Mouse (Mus musculus) splenic B cell, adult 2 months (primary cell): ENCODE results near the gene Wdr46.
"Not testable (repeated sequence)": the region's sequence is repeated elsewhere in the genome, so short reads cannot be mapped to it uniquely, and the experiment has no call there.

Experiments
- DNase-seq: peaks from one replicate; pipeline ENCODE4 v3.0.0-alpha.2; 2011; ENCODE audit warnings: low read depth, low spot score
- H3K27me3 ChIP-seq: 2 replicates; pipeline ENCODE4 v1.6.1; 2012; ENCODE audit warnings: mild to moderate bottlenecking, low read length, moderate library complexity, mixed read lengths; ENCODE audit not compliant: control insufficient read depth, poor library complexity, insufficient read depth, severe bottlenecking
- H3K36me3 ChIP-seq: 2 replicates; pipeline ENCODE4 v1.6.1; 2012; ENCODE audit warnings: mild to moderate bottlenecking, low read length, moderate library complexity, mixed read lengths; ENCODE audit not compliant: control insufficient read depth, poor library complexity, insufficient read depth, severe bottlenecking

The Wdr46 gene

DNA sequence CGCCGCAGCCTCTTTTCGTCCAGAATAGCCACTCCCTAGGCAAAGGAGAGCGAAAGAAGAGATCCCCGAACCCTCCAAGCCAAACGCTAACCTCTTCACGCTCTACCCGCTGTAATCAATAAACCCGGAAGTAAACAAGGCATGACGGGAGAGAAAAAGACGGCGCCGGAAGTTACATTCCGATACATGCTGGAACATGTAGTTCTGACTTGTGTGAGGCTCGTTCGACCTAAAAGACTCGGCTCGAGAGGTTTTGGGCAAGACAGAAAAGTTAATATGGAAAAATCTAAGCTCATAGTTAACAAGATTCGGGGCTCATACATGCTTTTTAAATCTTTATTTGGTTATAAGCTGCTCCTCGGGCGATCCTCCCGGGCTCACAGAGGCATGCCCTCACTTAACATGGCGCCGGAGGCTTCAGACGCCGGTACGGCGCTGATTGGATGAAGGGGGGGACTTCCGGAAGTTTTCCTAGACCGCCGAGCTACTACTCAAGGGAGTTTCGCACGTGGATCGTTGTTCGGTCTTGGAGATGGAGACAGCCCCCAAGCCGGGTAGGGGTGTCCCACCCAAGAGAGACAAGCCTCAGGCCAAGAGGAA, at the start of gene Wdr46, which contains the start of gene Pfdn6:
Gene Wdr46 (plus strand): TSS at position 455 of the 600 bp plus-strand sequence.
Gene Pfdn6 (minus strand): TSS at position 138 of the 600 bp plus-strand sequence.
- peaks cover 13% of the 10 kb centered on the region for H3K36me3 ChIP-seq
- H3K27me3 ChIP-seq = no peaks in the 10 kb centered on the region
- peak; percentile 90 for DNase-seq

GRCm38 (mm10) chr17:33891357-33891756, 49.1 kb upstream of the Wdr46 start:
- Histone ChIP-seq H3K36me3 (no peaks in the 10 kb centered on the region), H3K27me3 (no peaks in the 10 kb centered on the region)
- no peak for DNase-seq

GRCm38 (mm10) chr17:33891892-33892291, 48.6 kb upstream of the Wdr46 start:
- not testable (repeated sequence) for H3K36me3 ChIP-seq, H3K27me3 ChIP-seq, DNase-seq

- no peaks in the 10 kb centered on the region for H3K27me3 ChIP-seq
- H3K36me3 ChIP-seq = no peaks in the 10 kb centered on the region
- DNase-seq = no peak
Measured at GRCm38 (mm10) chr17:33892429-33892828, 48.0 kb upstream of the Wdr46 start.

- not testable (repeated sequence) for H3K27me3 ChIP-seq, DNase-seq, H3K36me3 ChIP-seq
Measured at GRCm38 (mm10) chr17:33893011-33893410, 47.4 kb upstream of the Wdr46 start.

DNA sequence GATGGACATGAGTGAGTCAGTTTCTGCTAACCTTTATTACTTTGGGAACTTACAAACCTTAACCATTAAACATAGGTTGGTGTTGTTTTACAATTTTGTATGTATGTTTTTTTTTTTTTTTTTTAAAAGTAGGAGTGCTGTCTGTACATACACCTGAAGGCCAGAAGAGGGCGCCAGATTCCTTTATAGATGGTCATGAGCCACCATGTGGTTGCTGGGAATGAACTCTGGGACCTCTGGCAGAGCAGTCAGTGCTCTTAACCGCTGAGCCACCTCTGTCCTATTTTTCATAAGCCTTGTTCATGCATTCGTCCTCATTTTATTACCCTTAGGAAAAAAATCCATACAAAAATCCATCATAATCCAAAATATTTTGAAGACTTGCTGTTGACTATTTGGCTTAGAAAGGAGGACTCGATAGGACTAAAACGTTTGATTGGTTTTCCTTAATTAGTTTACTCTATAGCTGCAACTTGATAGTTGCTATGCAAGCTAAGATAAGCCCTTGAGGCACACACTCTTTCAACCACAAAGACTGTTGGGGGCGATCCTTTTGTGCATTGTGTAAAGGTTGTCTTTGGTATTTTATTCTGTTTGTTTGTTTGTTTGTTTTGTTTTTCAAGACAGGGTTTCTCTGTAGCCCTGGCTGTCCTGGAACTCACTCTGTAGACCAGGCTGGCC, 43.2 kb upstream of the Wdr46 start:
- peak; percentile 90 for DNase-seq
- no peaks in the 10 kb centered on the region for H3K27me3 ChIP-seq
- H3K36me3 ChIP-seq = no peaks in the 10 kb centered on the region

DNA sequence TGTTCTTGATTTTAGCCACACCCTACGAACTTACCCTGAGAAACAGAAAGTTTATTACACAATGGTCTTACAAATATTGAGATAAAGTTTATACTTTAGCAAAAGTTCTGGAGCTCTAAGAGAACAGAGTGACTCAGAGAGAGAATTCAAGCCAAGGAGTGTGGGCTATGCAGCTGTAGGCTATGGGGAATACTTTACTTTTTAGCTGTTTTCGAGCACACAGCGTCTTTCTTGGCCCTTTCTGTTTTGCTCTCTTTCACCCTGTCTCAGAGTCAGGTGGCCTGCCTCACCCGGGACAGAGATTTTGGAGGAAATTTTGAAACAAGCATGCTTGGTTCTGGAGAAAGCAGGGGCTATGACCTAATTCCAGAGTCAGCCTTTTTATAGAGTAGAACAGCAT, 42.3 kb upstream of the Wdr46 start:
- not testable (repeated sequence) for H3K36me3 ChIP-seq, DNase-seq, H3K27me3 ChIP-seq

DNA sequence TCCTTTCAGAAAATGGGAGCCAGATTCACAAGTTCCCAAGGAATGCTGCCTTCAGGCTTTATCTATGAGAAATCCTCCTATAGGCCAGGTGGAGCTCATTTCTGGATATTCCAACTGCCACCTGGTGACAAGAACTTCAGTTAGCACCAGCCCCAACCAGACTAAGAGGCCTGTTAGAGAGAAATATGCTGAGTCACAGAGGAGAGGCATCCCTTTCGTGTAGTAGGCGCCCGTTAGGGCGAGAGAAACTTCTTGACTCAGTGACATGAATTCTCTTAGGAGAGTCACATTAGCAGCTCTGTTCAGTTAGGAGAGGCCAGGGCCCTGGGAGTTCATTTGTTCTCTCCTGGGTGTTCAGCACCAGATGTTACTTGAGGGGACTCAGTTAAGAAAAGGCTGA, 40.8 kb upstream of the Wdr46 start:
- no peaks in the 10 kb centered on the region for H3K27me3 ChIP-seq
- no peak for DNase-seq
- H3K36me3 ChIP-seq = no peaks in the 10 kb centered on the region

- no peaks in the 10 kb centered on the region for H3K36me3 ChIP-seq
- no peak for DNase-seq
Measured at GRCm38 (mm10) chr17:33900281-33900988, 40.0 kb upstream of the Wdr46 start.

GRCm38 (mm10) chr17:33900989-33901314, 39.5 kb upstream of the Wdr46 start:
- Histone ChIP-seq H3K27me3 (no peaks in the 10 kb centered on the region), H3K36me3 (no peaks in the 10 kb centered on the region)
- no peak for DNase-seq

More at GRCm38 (mm10) chr17:33900281-33900988, 40.0 kb upstream of the Wdr46 start:
- no peaks in the 10 kb centered on the region for H3K27me3 ChIP-seq

DNA sequence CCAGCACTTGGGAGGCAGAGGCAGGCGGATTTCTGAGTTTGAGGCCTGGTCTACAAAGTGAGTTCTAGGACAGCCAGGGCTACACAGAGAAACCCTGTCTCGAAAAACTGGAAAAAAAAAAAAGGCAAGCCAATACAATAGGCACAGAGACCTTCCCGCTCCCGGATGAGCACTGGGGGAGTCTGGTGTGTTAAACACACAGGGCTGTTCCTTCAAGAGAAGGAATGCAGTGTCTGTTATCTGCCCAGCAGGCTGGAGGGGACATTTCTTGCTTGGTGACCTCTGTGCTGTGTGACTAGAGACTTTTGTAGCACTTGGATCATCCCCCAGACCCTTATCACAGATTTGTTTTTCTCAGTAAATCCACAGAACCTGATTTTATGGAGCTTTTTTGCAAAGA, 38.8 kb upstream of the Wdr46 start:
- H3K36me3 ChIP-seq = no peaks in the 10 kb centered on the region
- no peak for DNase-seq
- H3K27me3 ChIP-seq = no peaks in the 10 kb centered on the region

- Histone ChIP-seq H3K36me3 (no peaks in the 10 kb centered on the region), H3K27me3 (no peaks in the 10 kb centered on the region)
- no peak for DNase-seq
Measured at GRCm38 (mm10) chr17:33902079-33902478, 38.4 kb upstream of the Wdr46 start.

- DNase-seq = peak; percentile 40
- Histone ChIP-seq H3K27me3 (no peaks in the 10 kb centered on the region), H3K36me3 (no peaks in the 10 kb centered on the region)
Measured at GRCm38 (mm10) chr17:33902491-33902890, 38.0 kb upstream of the Wdr46 start.

DNA sequence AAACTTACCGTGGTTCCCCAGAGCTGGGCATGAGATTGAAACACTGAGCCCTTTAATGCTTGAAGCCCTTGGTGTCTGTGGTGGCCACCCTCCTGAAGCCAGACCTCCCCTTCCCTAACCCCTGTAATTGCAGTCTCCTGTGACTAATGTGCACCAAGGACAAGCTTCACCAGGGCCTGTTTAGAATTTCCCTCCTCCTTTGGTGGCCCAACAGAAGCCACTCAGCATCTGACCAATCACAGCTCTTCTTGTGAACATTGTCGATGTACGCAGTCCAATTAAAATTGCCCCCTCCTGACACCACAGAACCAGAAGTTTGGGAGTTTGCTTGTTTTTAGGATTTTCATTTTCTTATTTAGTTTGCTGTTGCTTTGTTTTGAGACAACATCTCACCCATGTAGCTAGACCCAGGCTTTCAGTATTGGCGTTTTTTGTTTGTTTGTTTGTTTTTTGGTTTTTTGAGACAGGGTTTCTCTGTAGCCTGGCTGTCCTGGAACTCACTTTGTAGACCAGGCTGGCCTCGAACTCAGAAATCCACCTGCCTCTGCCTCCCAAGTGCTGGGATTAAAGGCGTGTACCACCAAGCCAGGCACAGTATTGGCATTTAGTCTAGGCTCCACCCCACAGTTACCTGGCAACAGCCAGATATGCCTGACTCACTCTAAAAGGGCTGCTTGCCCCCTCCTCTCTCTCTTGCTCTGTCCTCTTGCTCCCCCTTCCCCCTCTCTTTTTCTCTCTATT, 36.4 kb upstream of the Wdr46 start:
- not testable (repeated sequence) for H3K27me3 ChIP-seq, DNase-seq, H3K36me3 ChIP-seq

DNA sequence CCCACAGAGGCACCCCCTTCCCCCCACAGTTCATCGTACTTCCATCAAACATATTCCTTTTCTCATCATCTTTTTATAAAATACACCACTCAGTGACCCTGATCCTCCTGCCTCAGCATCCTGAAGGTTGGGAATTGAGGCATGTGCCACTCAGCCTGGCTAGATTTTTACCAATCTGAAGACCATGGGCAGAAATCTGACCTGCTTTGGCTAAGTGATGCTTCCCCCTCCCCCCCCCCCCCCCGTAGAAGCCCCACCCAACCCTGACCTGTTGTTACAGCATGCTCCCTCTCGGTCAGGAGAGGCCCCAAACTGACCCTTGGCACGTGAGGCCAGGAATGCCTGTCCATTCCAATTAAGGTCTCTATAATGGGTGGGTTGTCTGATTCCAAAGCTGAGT, 35.6 kb upstream of the Wdr46 start, which contains the start of gene Platr17:
Gene Platr17 (plus strand): TSS at position 301 of the 400 bp plus-strand sequence.
- H3K27me3 ChIP-seq, H3K36me3 ChIP-seq, DNase-seq: not testable (repeated sequence)
